Mouse (Mus musculus) heart, embryonic 10.5 days (tissue): Measurements from ENCODE around the gene Arhgap27. TPM values are rescaled to one million over a fixed set of nuclear protein-coding genes. Genes with fewer than 3 reads are reported as not detected.

Source experiments
- DNase-seq: peaks from one replicate; pipeline ENCODE4 v3.0.0-alpha.2; 2017; ENCODE audit warnings: low spot score
- H3K27ac ChIP-seq: fragments of 300-500 bp; sonication (generic); 2 replicates; pipeline ENCODE4 v1.5.1; 2016; ENCODE audit warnings: mild to moderate bottlenecking
- H3K27me3 ChIP-seq: fragments of 300-500 bp; sonication (generic); 2 replicates; pipeline ENCODE4 v1.6.1; 2016; ENCODE audit warnings: mild to moderate bottlenecking; ENCODE audit not compliant: poor library complexity, insufficient read depth, severe bottlenecking
- H3K36me3 ChIP-seq: fragments of 300-500 bp; sonication (generic); 2 replicates; pipeline ENCODE4 v1.6.1; 2016; ENCODE audit warnings: mild to moderate bottlenecking, moderate library complexity
- H3K4me1 ChIP-seq: fragments of 300-500 bp; sonication (generic); 2 replicates; pipeline ENCODE4 v1.6.1; 2016; ENCODE audit warnings: mild to moderate bottlenecking
- H3K4me3 ChIP-seq: fragments of 300-500 bp; sonication (generic); 2 replicates; pipeline ENCODE4 v1.5.1; 2016; ENCODE audit warnings: mild to moderate bottlenecking, moderate library complexity
- H3K9me3 ChIP-seq: fragments of 300-500 bp; sonication (generic); 2 replicates; pipeline ENCODE4 v1.6.1; 2016; ENCODE audit warnings: mild to moderate bottlenecking, moderate library complexity
- WGBS: fragments of 180-500 bp; shearing (Covaris S2); methylation state at CpG from one replicate; pipeline ENCODE4 v1.1.7; 2016; 5-methylcytosine and 5-hydroxymethylcytosine counted together
- polyA plus RNA-seq: library from polyadenylated mRNA; unstranded; fragments of >200 nt; fragmentation: Nextera tagmentation; extraction: Ambion mirVana; gene quantifications from 2 replicates; pipeline ENCODE4 v1.2.1, GENCODE M21; 2016

Gene Arhgap27
- polyA plus RNA-seq, 1 experiment from 2014 or later, result 6.0 TPM

- Histone ChIP-seq H3K9me3 (no peaks in the 10 kb centered on the region), H3K36me3 (peaks cover 53% of the 10 kb centered on the region), H3K4me1 (peaks cover 11% of the 10 kb centered on the region), H3K27ac (no peak overlapping the region), H3K4me3 (no peak overlapping the region), H3K27me3 (no peaks in the 10 kb centered on the region)
- DNase-seq, result no peak
- WGBS, result 67% methylated on average over 1 of the region's 1 CpGs
Observed at GRCm38 (mm10) chr11:103375258-103375657, 11.8 kb upstream of the Arhgap27 start.

GRCm38 (mm10) chr11:103373922-103374321 is 10.4 kb upstream of the Arhgap27 start:
- WGBS, result 92% methylated on average over 9 of the region's 9 CpGs
- H3K4me1 ChIP-seq, result peaks cover 14% of the 10 kb centered on the region
- H3K36me3 ChIP-seq, result peaks cover 47% of the 10 kb centered on the region
- no peaks in the 10 kb centered on the region for H3K9me3 ChIP-seq
- H3K27ac ChIP-seq, result no peak overlapping the region
- no peaks in the 10 kb centered on the region for H3K27me3 ChIP-seq
- DNase-seq, result no peak
- H3K4me3 ChIP-seq, result no peak overlapping the region

DNA sequence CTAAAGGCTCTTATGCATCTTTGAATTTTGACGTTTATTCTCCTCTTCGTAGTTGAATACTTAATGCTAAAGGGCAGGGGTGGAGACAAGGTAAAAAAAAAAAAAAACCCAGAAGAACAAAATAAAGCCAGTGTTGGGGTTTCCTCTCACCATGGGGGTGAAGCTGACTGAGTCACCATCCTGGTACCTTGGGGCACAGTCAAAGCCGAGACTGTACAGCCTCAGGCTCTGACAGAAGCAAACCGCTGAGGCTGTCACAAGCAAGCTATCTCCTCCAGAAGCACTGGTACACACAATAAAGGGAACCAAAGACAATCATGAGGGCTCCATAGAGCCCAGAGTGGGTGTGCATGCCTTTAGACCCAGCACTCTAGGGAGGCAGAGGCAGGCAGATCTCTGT is 9.1 kb upstream of the Arhgap27 start:
- Histone ChIP-seq H3K9me3 (no peaks in the 10 kb centered on the region), H3K27ac (no peak overlapping the region), H3K36me3 (peaks cover 53% of the 10 kb centered on the region), H3K27me3 (no peaks in the 10 kb centered on the region), H3K4me1 (peaks cover 8% of the 10 kb centered on the region), H3K4me3 (no peak overlapping the region)
- DNase-seq, result no peak
- WGBS, result 92% methylated on average over 4 of the region's 4 CpGs

DNA sequence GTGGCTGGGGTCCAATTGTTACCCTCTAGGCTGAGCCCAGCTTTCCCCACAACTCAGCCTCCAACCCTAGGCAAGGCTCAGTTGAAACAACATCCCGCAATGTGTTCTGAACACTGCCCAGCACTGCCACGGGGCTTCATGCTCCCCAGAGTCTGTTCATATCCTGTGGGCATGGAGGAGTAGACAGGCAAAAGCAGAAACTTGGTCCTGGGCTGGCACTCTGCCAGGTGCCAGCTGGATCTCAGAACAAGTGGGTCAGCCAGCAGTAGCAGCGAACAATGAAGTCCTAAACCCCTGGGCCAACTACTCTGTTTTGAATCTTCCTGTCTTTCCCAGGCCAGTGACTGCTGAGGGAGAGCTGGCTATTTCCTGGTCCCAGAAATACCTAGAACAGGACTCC is 8.6 kb upstream of the Arhgap27 start:
- DNase-seq, result no peak
- no peak overlapping the region for H3K4me3 ChIP-seq
- peaks cover 54% of the 10 kb centered on the region for H3K36me3 ChIP-seq
- no peaks in the 10 kb centered on the region for H3K9me3 ChIP-seq
- H3K27ac ChIP-seq, result peak overlapping the region; percentile 63; the same call in 1 of the 2 replicates
- 76% methylated on average over 3 of the region's 3 CpGs for WGBS
- peaks cover 8% of the 10 kb centered on the region for H3K4me1 ChIP-seq
- H3K27me3 ChIP-seq, result no peaks in the 10 kb centered on the region

GRCm38 (mm10) chr11:103371222-103371539 is 7.7 kb upstream of the Arhgap27 start:
- no peak for DNase-seq
- Histone ChIP-seq H3K36me3 (peaks cover 53% of the 10 kb centered on the region), H3K4me3 (no peak overlapping the region), H3K4me1 (peaks cover 8% of the 10 kb centered on the region), H3K9me3 (no peaks in the 10 kb centered on the region), H3K27ac (peak overlapping the region; percentile 63; the same call in 1 of the 2 replicates), H3K27me3 (peaks cover 6% of the 10 kb centered on the region)
- WGBS, result 62% methylated on average over 3 of the region's 3 CpGs

DNA sequence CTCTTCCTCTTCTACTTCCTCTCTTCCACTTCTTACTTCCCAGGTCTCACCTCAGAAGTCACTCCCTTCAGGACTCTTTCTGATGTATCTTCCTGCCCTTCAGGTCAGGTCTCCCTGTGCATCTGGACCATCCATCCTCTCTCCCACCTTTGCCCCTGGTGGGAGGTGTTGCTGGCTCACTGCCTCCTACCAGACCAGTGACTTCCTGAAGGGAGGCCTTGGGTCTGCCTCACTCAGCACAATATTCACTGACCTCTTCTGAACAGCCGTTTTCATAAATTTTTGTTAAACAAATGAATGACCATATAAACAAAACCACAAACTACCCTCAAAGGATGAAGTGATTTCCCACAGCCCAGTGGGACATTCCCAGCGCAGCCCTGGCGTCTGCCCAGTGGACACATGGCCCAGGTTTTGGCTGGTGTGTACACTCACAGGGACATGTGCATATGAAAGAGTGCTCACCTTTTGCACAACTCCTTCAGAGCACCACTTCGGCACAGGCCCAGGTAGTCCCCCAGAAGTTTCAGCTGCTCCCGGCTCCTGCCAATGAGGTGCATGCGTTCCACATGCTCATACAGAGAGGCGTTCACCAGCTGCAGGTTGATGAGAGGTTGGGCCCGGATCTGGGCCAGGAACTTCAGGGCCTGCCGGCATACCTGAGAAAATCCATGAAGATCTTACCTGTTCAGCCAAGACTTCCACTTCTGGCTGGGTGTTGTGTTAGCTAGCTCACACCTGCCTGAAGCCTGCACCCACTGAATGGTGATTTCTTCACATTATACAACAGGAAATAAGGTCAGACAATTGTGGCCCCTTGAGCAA is 7.1 kb upstream of the Arhgap27 start:
- Histone ChIP-seq H3K4me1 (peaks cover 8% of the 10 kb centered on the region), H3K4me3 (no peak overlapping the region), H3K27me3 (peaks cover 12% of the 10 kb centered on the region), H3K9me3 (no peaks in the 10 kb centered on the region), H3K27ac (no peak overlapping the region), H3K36me3 (peaks cover 56% of the 10 kb centered on the region)
- peak; percentile 72 for DNase-seq
- WGBS, result 90% methylated on average over 9 of the region's 9 CpGs

GRCm38 (mm10) chr11:103365530-103365929 is 2.0 kb upstream of the Arhgap27 start:
- no peak overlapping the region for H3K27ac ChIP-seq
- H3K9me3 ChIP-seq, result no peaks in the 10 kb centered on the region
- 84% methylated on average over 4 of the region's 4 CpGs for WGBS
- H3K36me3 ChIP-seq, result peaks cover 34% of the 10 kb centered on the region
- H3K4me3 ChIP-seq, result no peak overlapping the region
- peaks cover 63% of the 10 kb centered on the region for H3K27me3 ChIP-seq
- H3K4me1 ChIP-seq, result peaks cover 44% of the 10 kb centered on the region
- DNase-seq, result no peak

- 70% methylated on average over 3 of the region's 3 CpGs for WGBS
- Histone ChIP-seq H3K36me3 (peaks cover 29% of the 10 kb centered on the region), H3K27ac (no peak overlapping the region), H3K9me3 (no peaks in the 10 kb centered on the region), H3K4me3 (no peak overlapping the region), H3K27me3 (peaks cover 65% of the 10 kb centered on the region), H3K4me1 (peaks cover 50% of the 10 kb centered on the region)
- peak; percentile 67 for DNase-seq
Observed at GRCm38 (mm10) chr11:103365022-103365421, 1.5 kb upstream of the Arhgap27 start.

DNA sequence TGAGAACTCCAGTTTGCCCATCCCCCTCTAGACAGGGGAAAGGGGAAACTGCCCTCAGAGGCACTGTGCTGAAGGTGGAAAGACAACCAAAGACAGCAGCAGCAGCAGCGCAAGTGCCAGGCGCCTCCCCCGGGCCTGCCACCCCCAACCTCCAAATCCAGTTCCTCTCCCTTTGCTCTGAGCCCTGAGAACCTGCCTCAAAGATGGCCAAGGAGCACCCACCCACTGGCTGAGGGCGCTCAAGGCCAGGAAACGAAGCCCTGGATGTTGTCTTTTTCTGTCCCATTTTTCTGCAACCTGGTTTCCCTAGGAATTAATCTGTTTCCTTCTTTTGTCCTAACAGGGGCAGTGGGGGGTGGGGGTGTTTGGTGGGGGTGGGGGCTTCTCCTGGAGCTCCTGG is 843 bp upstream of the Arhgap27 start:
- no peak overlapping the region for H3K27ac ChIP-seq
- peaks cover 68% of the 10 kb centered on the region for H3K27me3 ChIP-seq

GRCm38 (mm10) chr11:103362521-103363181 is 841 bp downstream of the Arhgap27 start:
- DNase-seq, result no peak
- no peaks in the 10 kb centered on the region for H3K9me3 ChIP-seq
- H3K4me1 ChIP-seq, result peaks cover 58% of the 10 kb centered on the region
- peaks cover 85% of the 10 kb centered on the region for H3K27me3 ChIP-seq
- under 1% methylated on average over 33 of the region's 33 CpGs for WGBS
- H3K27ac ChIP-seq, result peak overlapping the region; percentile 85
- H3K4me3 ChIP-seq, result peak overlapping the region; percentile 68
- H3K36me3 ChIP-seq, result peaks cover 19% of the 10 kb centered on the region

More for the DNA sequence above, 843 bp upstream of the Arhgap27 start:
- Histone ChIP-seq H3K4me1 (peaks cover 50% of the 10 kb centered on the region), H3K4me3 (no peak overlapping the region), H3K9me3 (no peaks in the 10 kb centered on the region), H3K36me3 (peaks cover 25% of the 10 kb centered on the region)
- 27% methylated on average over 5 of the region's 5 CpGs for WGBS
- DNase-seq, result no peak

DNA sequence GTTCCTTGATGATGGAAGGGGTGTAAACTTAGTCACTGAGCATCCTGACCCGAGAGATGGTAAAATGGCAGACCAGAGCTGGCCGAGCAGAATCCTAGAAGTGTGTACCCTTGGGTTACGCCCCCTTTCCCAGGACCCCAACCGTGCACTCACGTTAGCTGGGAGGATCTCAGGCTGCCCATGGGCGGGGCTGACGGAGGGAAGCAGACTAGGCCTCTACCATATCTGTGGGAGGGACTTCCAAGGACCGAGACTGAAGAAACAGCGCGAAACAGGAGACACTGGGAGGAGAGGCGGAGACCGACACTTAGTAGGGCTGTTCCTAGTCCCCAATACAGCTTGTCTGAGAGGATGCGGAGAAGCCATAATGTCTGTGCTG is 1.4 kb downstream of the Arhgap27 start:
- H3K27ac ChIP-seq, result 0 out of 2 replicates have a peak overlapping the region, but pooled peaks have one; percentile 85
- no peaks in the 10 kb centered on the region for H3K9me3 ChIP-seq
- H3K4me3 ChIP-seq, result peak overlapping the region; percentile 68
- H3K4me1 ChIP-seq, result peaks cover 58% of the 10 kb centered on the region
- H3K36me3 ChIP-seq, result peaks cover 14% of the 10 kb centered on the region
- 3% methylated on average over 13 of the region's 13 CpGs for WGBS
- no peak for DNase-seq
- peaks cover 91% of the 10 kb centered on the region for H3K27me3 ChIP-seq

DNA sequence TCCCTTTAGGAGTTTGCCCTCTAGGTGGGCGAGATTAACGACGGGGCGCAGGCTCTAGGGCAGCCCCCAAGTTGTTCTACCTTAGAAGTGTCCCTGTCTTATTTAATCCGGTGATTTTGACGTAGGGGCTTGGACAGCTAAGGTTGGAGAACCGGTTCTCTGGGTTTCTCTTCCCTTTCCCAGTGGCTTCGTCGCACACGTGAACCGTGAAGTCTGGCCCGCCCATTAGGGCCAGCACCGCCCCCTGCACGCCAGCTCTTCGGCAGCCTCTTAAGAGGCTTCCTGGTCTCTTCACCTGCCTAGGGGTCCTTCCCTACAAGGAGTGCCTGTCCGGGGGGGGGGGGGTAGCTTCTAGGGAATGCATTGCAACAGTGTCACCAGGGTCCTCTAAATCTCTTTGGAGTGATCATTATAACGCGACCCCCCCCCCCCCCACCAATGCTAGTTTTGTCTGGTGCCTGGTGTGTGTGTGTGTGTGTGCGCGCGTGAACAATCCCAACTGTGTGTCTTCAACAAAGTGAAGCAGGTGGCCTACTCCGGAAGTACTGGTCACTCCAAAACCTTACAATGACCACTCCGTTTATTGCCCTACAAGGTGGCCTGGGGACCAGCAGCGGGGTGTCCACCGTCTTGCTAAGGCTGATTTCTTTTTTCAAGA is 2.0 kb downstream of the Arhgap27 start:
- no peak for DNase-seq
- Histone ChIP-seq H3K9me3 (no peaks in the 10 kb centered on the region), H3K36me3 (peaks cover 9% of the 10 kb centered on the region), H3K4me1 (peaks cover 58% of the 10 kb centered on the region), H3K4me3 (peak overlapping the region; percentile 68), H3K27ac (no peak overlapping the region), H3K27me3 (peaks cover 92% of the 10 kb centered on the region)
- WGBS, result 4% methylated on average over 25 of the region's 25 CpGs

DNA sequence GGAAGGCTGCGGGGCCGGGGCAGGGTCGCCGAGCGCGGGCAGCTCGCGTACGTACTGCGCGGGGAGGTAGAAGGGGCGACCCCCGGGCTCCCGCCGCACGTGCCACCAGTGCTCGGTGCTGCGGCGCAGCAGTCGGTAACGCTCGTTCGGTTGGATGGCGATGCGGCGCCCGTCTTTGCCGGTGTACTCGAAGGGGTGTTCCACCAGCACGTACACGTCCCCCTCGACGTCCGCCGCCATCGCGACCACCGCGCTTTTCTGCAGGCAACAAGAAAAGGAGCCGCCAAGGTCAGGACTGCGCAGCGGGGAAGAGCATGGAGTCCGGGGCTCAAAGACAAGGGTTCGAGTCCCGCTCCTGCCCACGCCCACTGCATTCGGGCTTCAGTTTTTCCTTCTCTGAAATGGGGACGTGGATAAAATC is 2.8 kb downstream of the Arhgap27 start:
- WGBS, result 4% methylated on average over 42 of the region's 48 CpGs
- no peaks in the 10 kb centered on the region for H3K9me3 ChIP-seq
- peak overlapping the region; percentile 68 for H3K4me3 ChIP-seq
- H3K4me1 ChIP-seq, result peaks cover 65% of the 10 kb centered on the region
- H3K36me3 ChIP-seq, result 0 out of 2 replicates have a peak, but pooled peaks cover 2% of the 10 kb centered on the region
- H3K27ac ChIP-seq, result peak overlapping the region; percentile 89
- DNase-seq, result no peak
- H3K27me3 ChIP-seq, result peaks cover 92% of the 10 kb centered on the region
